Mouse (Mus musculus) urinary bladder, postnatal 10 days (tissue): ENCODE data around the gene Prss56.

Experiments used
- DNase-seq: peaks from one replicate; pipeline ENCODE4 v3.0.0; 2022; ENCODE audit warnings: low spot score

The Prss56 gene

GRCm38 (mm10) chr1:87183013-87183412, at the start of gene Prss56:
Gene Prss56 (plus strand): TSS chr1:87183313.
- no peak for DNase-seq

GRCm38 (mm10) chr1:87141550-87141949, 41.6 kb upstream of the Prss56 start:
- DNase-seq: no peak

- DNase-seq: no peak
Observed at GRCm38 (mm10) chr1:87142456-87142855, 40.7 kb upstream of the Prss56 start.

DNA sequence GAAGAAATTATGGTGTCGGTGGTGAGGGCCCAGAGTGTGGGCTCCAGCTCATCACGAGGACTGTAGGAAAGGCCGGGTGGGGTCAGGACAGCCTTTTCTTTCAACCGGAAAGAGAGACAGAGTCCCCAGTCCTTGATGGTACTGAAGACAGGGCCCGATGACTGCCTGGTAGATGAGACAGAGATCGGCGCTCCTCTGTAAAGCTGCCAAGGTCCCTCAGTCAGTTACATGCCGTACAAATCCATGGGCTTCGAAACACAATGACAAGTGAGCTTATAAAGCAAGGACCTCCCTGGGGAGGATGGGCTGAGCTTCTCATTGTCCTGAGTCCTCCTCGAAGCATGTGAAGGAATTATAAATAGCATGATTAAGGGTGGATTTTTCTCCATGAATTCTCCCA, 40.0 kb upstream of the Prss56 start:
- DNase-seq: peak; percentile 4

GRCm38 (mm10) chr1:87149422-87149821, 33.7 kb upstream of the Prss56 start:
- DNase-seq: no peak

- DNase-seq: no peak
Observed at GRCm38 (mm10) chr1:87151286-87151685, 31.8 kb upstream of the Prss56 start.

- DNase-seq: no peak
Observed at GRCm38 (mm10) chr1:87153776-87154500, 29.2 kb upstream of the Prss56 start.

GRCm38 (mm10) chr1:87154501-87155120, 28.5 kb upstream of the Prss56 start:
- no peak for DNase-seq

- no peak for DNase-seq
Observed at GRCm38 (mm10) chr1:87155531-87156198, 27.4 kb upstream of the Prss56 start.

- DNase-seq: no peak
Observed at GRCm38 (mm10) chr1:87156199-87156587, 26.9 kb upstream of the Prss56 start, which contains the start of gene Ecel1. Gene Ecel1 (minus strand): TSS chr1:87156521.

GRCm38 (mm10) chr1:87159396-87159795, 23.7 kb upstream of the Prss56 start:
- DNase-seq: no peak

GRCm38 (mm10) chr1:87164164-87164795, 18.8 kb upstream of the Prss56 start:
- no peak for DNase-seq

- no peak for DNase-seq
Observed at GRCm38 (mm10) chr1:87164796-87165184, 18.3 kb upstream of the Prss56 start.

GRCm38 (mm10) chr1:87170458-87170857, 12.7 kb upstream of the Prss56 start:
- DNase-seq: no peak

GRCm38 (mm10) chr1:87171312-87171711, 11.8 kb upstream of the Prss56 start:
- no peak for DNase-seq

DNA sequence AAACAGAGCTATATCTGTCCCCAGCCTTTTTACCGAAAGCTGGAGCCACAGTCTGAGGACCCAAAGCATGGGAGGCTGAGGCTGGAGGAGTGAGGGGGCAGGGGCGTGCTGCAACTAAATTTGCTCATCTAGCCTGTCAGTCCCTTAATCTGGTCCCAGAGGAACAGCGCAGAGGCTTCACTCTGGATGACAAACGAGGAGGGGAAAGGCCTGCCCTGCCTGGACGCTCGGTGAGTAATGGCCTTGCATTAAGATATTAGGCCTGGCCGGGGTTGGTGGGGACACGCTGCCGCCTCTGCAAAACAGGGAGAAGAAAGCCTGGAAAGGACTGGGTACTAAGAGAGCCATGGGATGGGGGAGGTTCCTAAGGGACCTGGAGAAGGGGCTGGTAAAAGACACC, 10.8 kb upstream of the Prss56 start:
- no peak for DNase-seq

GRCm38 (mm10) chr1:87174006-87174955, 8.8 kb upstream of the Prss56 start:
- DNase-seq: no peak

- no peak for DNase-seq
Observed at GRCm38 (mm10) chr1:87175852-87176292, 7.2 kb upstream of the Prss56 start.

DNA sequence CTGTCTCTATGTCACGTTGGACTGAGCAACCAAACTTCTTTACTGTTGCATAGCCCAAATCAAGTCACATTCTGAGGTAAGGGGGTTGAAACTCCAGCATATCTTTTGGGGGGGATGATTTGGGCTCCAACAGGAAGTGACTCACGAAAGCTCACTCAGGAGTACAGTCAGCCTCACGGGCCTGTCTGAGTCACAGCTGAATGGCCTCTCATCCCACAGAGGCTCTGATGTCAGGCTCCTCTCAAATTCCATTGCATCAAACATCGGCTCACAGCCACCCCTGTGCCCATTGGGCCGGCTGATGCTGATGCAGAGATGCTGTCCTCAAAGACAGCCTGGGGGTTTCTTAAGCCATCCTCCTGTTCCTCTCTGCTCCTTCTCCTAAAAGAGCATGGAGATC, 2.2 kb upstream of the Prss56 start:
- DNase-seq: no peak

- no peak for DNase-seq
Observed at GRCm38 (mm10) chr1:87183998-87184750, 1.1 kb downstream of the Prss56 start.

DNA sequence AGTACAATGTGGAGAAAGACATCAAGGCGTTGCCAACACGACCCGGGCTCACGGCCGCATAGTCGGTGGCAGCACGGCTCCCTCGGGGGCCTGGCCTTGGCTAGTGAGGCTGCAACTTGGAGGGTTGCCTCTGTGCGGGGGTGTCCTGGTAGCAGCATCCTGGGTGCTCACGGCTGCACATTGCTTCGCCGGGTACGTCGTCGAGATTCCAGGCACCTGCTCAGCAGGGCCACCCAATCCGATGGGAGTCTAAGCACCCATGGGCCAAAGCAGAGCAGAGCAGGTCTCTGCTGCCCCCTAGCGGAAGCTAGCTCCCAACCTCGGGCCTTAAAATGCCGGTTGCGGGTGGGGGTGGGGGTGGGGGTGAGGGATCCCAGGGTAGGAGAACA, 1.6 kb downstream of the Prss56 start:
- peak; percentile 35 for DNase-seq
